Mouse (Mus musculus) ES-Bruce4 (cell line): Measurements from ENCODE around the gene Cntn3.

Experiments
- CTCF ChIP-seq: IDR thresholded peaks from one replicate; pipeline ENCODE4 v1.8.1; 2011; ENCODE audit warnings: low read depth, low read length
- POLR2A ChIP-seq: IDR thresholded peaks from one replicate; pipeline ENCODE4 v1.8.1; 2011; ENCODE audit warnings: low read length; ENCODE audit not compliant: insufficient read depth

GRCm38 (mm10) chr6:102363291-102363832 lies 209.5 kb downstream of the Cntn3 start:
- TF ChIP-seq CTCF (no peak), POLR2A (no peak)
